Mouse (Mus musculus) ovary, postnatal 36 days (tissue): ENCODE data around the gene Plppr3.

Experiments
- DNase-seq: peaks from one replicate; pipeline ENCODE4 v3.0.0; 2022; ENCODE audit warnings: low spot score, mixed read lengths

Plppr3 gene

GRCm38 (mm10) chr10:79865801-79866295 lies 8.6 kb downstream of the Plppr3 start:
- DNase-seq: peak; percentile 72

- no peak for DNase-seq
Measured at GRCm38 (mm10) chr10:79865189-79865601, 9.2 kb downstream of the Plppr3 start.

- DNase-seq: no peak
Measured at GRCm38 (mm10) chr10:79864351-79865188, 9.9 kb downstream of the Plppr3 start.

GRCm38 (mm10) chr10:79862925-79863324 lies 11.5 kb downstream of the Plppr3 start:
- DNase-seq: no peak

GRCm38 (mm10) chr10:79862049-79862788 lies 12.2 kb downstream of the Plppr3 start:
- no peak for DNase-seq

- DNase-seq: no peak
Measured at GRCm38 (mm10) chr10:79861230-79862048, 13.0 kb downstream of the Plppr3 start.

- DNase-seq: no peak
Measured at GRCm38 (mm10) chr10:79860079-79860911, 14.1 kb downstream of the Plppr3 start.

GRCm38 (mm10) chr10:79859116-79859515 lies 15.3 kb downstream of the Plppr3 start:
- no peak for DNase-seq

- peak; percentile 67 for DNase-seq
Measured at GRCm38 (mm10) chr10:79858416-79859074, 15.9 kb downstream of the Plppr3 start.

GRCm38 (mm10) chr10:79857894-79858293 lies 16.5 kb downstream of the Plppr3 start:
- DNase-seq: no peak

GRCm38 (mm10) chr10:79857452-79857811 lies 17.0 kb downstream of the Plppr3 start:
- no peak for DNase-seq

- DNase-seq: no peak
Measured at GRCm38 (mm10) chr10:79856704-79857451, 17.6 kb downstream of the Plppr3 start.

GRCm38 (mm10) chr10:79856280-79856679 lies 18.2 kb downstream of the Plppr3 start:
- no peak for DNase-seq

GRCm38 (mm10) chr10:79855558-79856184 lies 18.8 kb downstream of the Plppr3 start:
- no peak for DNase-seq

GRCm38 (mm10) chr10:79854801-79855541 lies 19.5 kb downstream of the Plppr3 start:
- peak; percentile 70 for DNase-seq

- DNase-seq: peak; percentile 99
Measured at GRCm38 (mm10) chr10:79853860-79854795, 20.3 kb downstream of the Plppr3 start, which contains the start of gene Ptbp1. Ptbp1 (plus strand) TSS chr10:79854427.

GRCm38 (mm10) chr10:79853392-79853791 lies 21.0 kb downstream of the Plppr3 start:
- peak; percentile 99 for DNase-seq
